Comparison of ENCODE assay signal across 8 mouse cellular contexts in genomic region chr7:110843916-110844874, GRCm38 (mm10). TPM values are rescaled to one million over a fixed set of nuclear protein-coding genes. Genes with fewer than 3 reads are reported as not detected.
DNase-seq lines count a peak whose midpoint lies in the region; ATAC-seq and TF ChIP-seq lines count a peak whose summit lies in the region.

TSS of gene Rnf141 (minus strand) at chr7:110844457.

- H3K36me3 ChIP-seq in embryonic facial prominence, embryonic 13.5 days = no peaks in the 10 kb centered on the region
- peaks cover 2% of the 10 kb centered on the region; the same call in 1 of the 2 replicates for H3K36me3 ChIP-seq in heart, adult 2 months (ENCODE audit: control insufficient read depth, insufficient read depth, low read length)
- no peaks in the 10 kb centered on the region for H3K36me3 ChIP-seq in limb, embryonic 13.5 days
- H3K36me3 ChIP-seq in midbrain, embryonic 16.5 days (ENCODE audit: control insufficient read depth, insufficient read depth, low read length) = no peaks in the 10 kb centered on the region

- TF ChIP-seq POLR2A in heart, adult 2 months (IDR thresholded peaks at IDR 0.05; ENCODE audit: insufficient read depth, low read depth, low read length) = peak; percentile 85

- ATAC-seq in embryonic facial prominence, embryonic 13.5 days (ENCODE audit: insufficient number of reproducible peaks, insufficient read depth, low FRiP score, low TSS enrichment, low read depth) = peak; percentile 85
- ATAC-seq in limb, embryonic 13.5 days (ENCODE audit: low FRiP score, low read depth) = peak; percentile 94
- ATAC-seq in midbrain, embryonic 16.5 days = peak; percentile 96

- H3K27ac ChIP-seq in embryonic facial prominence, embryonic 13.5 days = peak within 1 kb of the TSS; percentile 90
- H3K27ac ChIP-seq in heart, adult 2 months = peak within 1 kb of the TSS; percentile 86
- peak within 1 kb of the TSS; percentile 76 for H3K27ac ChIP-seq in limb, embryonic 13.5 days
- peak within 1 kb of the TSS; percentile 86 for H3K27ac ChIP-seq in midbrain, embryonic 16.5 days (ENCODE audit: low read length)

- H3K4me3 ChIP-seq in embryonic facial prominence, embryonic 13.5 days = peak within 1 kb of the TSS; percentile 78
- H3K4me3 ChIP-seq in heart, adult 2 months = peak within 1 kb of the TSS; percentile 99
- H3K4me3 ChIP-seq in limb, embryonic 13.5 days = peak within 1 kb of the TSS; percentile 61
- H3K4me3 ChIP-seq in midbrain, embryonic 16.5 days (ENCODE audit: low read depth, low read length) = peak within 1 kb of the TSS; percentile 89

- intact Hi-C loops in heart, adult 2 months (cut with DNase I) = no loop called here

- TF ChIP-seq EP300 in heart, adult 2 months (IDR thresholded peaks at IDR 0.05; ENCODE audit: insufficient read depth, low read depth, low read length) = peak; percentile 86

- H3K27me3 ChIP-seq in embryonic facial prominence, embryonic 13.5 days = no peaks in the 10 kb centered on the region
- H3K27me3 ChIP-seq in heart, adult 2 months (ENCODE audit: control insufficient read depth, insufficient read depth, low read length) = no peaks in the 10 kb centered on the region
- H3K27me3 ChIP-seq in limb, embryonic 13.5 days = no peaks in the 10 kb centered on the region
- H3K27me3 ChIP-seq in midbrain, embryonic 16.5 days (ENCODE audit: control insufficient read depth, insufficient read depth, low read depth, low read length) = no peaks in the 10 kb centered on the region

- H3K9ac ChIP-seq in embryonic facial prominence, embryonic 13.5 days = peak within 1 kb of the TSS; percentile 81
- H3K9ac ChIP-seq in heart, adult 2 months (ENCODE audit: low read depth, low read length) = peak within 1 kb of the TSS; percentile 90
- peak within 1 kb of the TSS; percentile 75 for H3K9ac ChIP-seq in limb, embryonic 13.5 days
- H3K9ac ChIP-seq in midbrain, embryonic 16.5 days (ENCODE audit: low read depth, low read length) = peak within 1 kb of the TSS; percentile 81

- no peaks in the 10 kb centered on the region for H3K9me3 ChIP-seq in embryonic facial prominence, embryonic 13.5 days
- peaks cover 3% of the 10 kb centered on the region; the same call in 1 of the 2 replicates for H3K9me3 ChIP-seq in limb, embryonic 13.5 days
- no peaks in the 10 kb centered on the region for H3K9me3 ChIP-seq in midbrain, embryonic 16.5 days (replicated peaks; ENCODE audit: control insufficient read depth, low read length, poor library complexity, severe bottlenecking)

- H3K79me2 ChIP-seq in heart, adult 2 months (replicated peaks; ENCODE audit: control insufficient read depth, insufficient read depth, low read length) = peaks cover 2% of the 10 kb centered on the region; the same call in 1 of the 2 replicates

- under 1% methylated on average over 42 of the region's 42 CpGs for WGBS in embryonic facial prominence, embryonic 13.5 days
- WGBS in heart, adult 2 months = under 1% methylated on average over 42 of the region's 42 CpGs
- 0% methylated on average over 40 of the region's 42 CpGs for WGBS in limb, embryonic 13.5 days
- WGBS in midbrain, embryonic 16.5 days = under 1% methylated on average over 41 of the region's 42 CpGs

- peak; percentile 80 for TF ChIP-seq CTCF in heart, adult 2 months (IDR thresholded peaks at IDR 0.05)

- H3K4me2 ChIP-seq in embryonic facial prominence, embryonic 13.5 days = peak within 1 kb of the TSS; percentile 92
- peak within 1 kb of the TSS; percentile 78 for H3K4me2 ChIP-seq in limb, embryonic 13.5 days (replicated peaks)
- peak within 1 kb of the TSS; percentile 85 for H3K4me2 ChIP-seq in midbrain, embryonic 16.5 days (ENCODE audit: low read length)

- peak; percentile 96 for DNase-seq in 3134 (ENCODE audit: extremely low read depth, insufficient read length, low spot score)
- peak; percentile 94 to 95 for DNase-seq in adrenal gland, postnatal 36 days
- peak; percentile 93 to 94 for DNase-seq in heart, adult 2 months
- DNase-seq in kidney, adult 8-10 months = peak; percentile 87 to 94
- DNase-seq in spleen, postnatal 10 days (ENCODE audit: low spot score in 2 of 2) = peak; percentile 95 to 97

- peaks cover 6% of the 10 kb centered on the region for H3K4me1 ChIP-seq in embryonic facial prominence, embryonic 13.5 days
- H3K4me1 ChIP-seq in heart, adult 2 months (ENCODE audit: control insufficient read depth, insufficient read depth, low read length) = no peaks in the 10 kb centered on the region; the same call in 1 of the 2 replicates
- H3K4me1 ChIP-seq in limb, embryonic 13.5 days = peaks cover 6% of the 10 kb centered on the region; the same call in 1 of the 2 replicates
- H3K4me1 ChIP-seq in midbrain, embryonic 16.5 days (ENCODE audit: control insufficient read depth, insufficient read depth, low read length) = peaks cover 6% of the 10 kb centered on the region

RNA-seq across cellular contexts. Expression of gene Rnf141, which starts in this region (rescaled TPM):
- 10 to 100 TPM; 46.8 to 76.2 TPM for total RNA-seq in adrenal gland, postnatal 36 days (2021)
- 16.9 and 17.0 TPM in 2 replicates for polyA plus RNA-seq in embryonic facial prominence, embryonic 13.5 days (2015; fragmentation: Nextera tagmentation; extraction: Ambion mirVana)
- 10 to 100 TPM; 33.2 to 36.4 TPM for total RNA-seq in heart, adult 2 months (2021)
- polyA plus RNA-seq in heart, adult 2 months (2012; rRNA removed) = 19.4 and 44.3 TPM in 2 replicates
- polyA plus RNA-seq in limb, embryonic 13.5 days (2015; fragmentation: Nextera tagmentation; extraction: Ambion mirVana) = 18.5 and 19.0 TPM in 2 replicates
- polyA plus RNA-seq in midbrain, embryonic 16.5 days (2015; fragmentation: Nextera tagmentation; extraction: Ambion mirVana) = 35.1 and 39.7 TPM in 2 replicates

Comparison
In these comparisons a context has a peak if more than half of its experiments do, and no peak if none do; other contexts are left out.
1. Peak in every context shown above with its lines: DNase-seq, ATAC-seq, H3K4me3 ChIP-seq and H3K27ac ChIP-seq.